Mouse (Mus musculus) lung, postnatal 0 days (tissue): Measurements from ENCODE around the gene Tmem121b. TPM values are rescaled to one million over a fixed set of nuclear protein-coding genes. Genes with fewer than 3 reads are reported as not detected.

Experiments
- ATAC-seq: fragments of 200-750 bp; cut with Nextera tagmentation; 2 replicates; pipeline ENCODE4 v1.8.0; 2017; ENCODE audit warnings: moderate library complexity
- DNase-seq: peaks from one replicate; pipeline ENCODE4 v3.0.0-alpha.2; 2016; ENCODE audit warnings: low spot score
- H3K27ac ChIP-seq: fragments of 300-500 bp; sonication (generic); 2 replicates; pipeline ENCODE4 v1.5.1; 2014; ENCODE audit warnings: antibody characterized with exemption, mild to moderate bottlenecking, low read length, mixed read lengths
- H3K27me3 ChIP-seq: fragments of 300-500 bp; sonication (generic); replicated peaks from 2 replicates; pipeline ENCODE4 v1.6.1; 2014; ENCODE audit warnings: low read length, mixed read lengths; ENCODE audit not compliant: insufficient read depth
- H3K36me3 ChIP-seq: fragments of 300-500 bp; sonication (generic); 2 replicates; pipeline ENCODE4 v1.6.1; 2014; ENCODE audit warnings: low read length, mixed read lengths; ENCODE audit not compliant: insufficient read depth
- H3K4me1 ChIP-seq: fragments of 300-500 bp; sonication (generic); 2 replicates; pipeline ENCODE4 v1.6.1; 2014; ENCODE audit warnings: antibody characterized with exemption, low read depth, low read length, mixed read lengths; ENCODE audit not compliant: insufficient read depth
- H3K4me2 ChIP-seq: fragments of 300-500 bp; sonication (generic); replicated peaks from 2 replicates; pipeline ENCODE4 v1.6.1; 2014; ENCODE audit warnings: low read depth, mild to moderate bottlenecking, low read length, moderate library complexity, mixed read lengths
- H3K4me3 ChIP-seq: fragments of 300-500 bp; sonication (generic); 2 replicates; pipeline ENCODE4 v1.5.1; 2014; ENCODE audit warnings: low read depth, low read length
- H3K9ac ChIP-seq: fragments of 300-500 bp; sonication (generic); replicated peaks from 2 replicates; pipeline ENCODE4 v1.6.1; 2014; ENCODE audit warnings: low read depth, mild to moderate bottlenecking
- H3K9me3 ChIP-seq: fragments of 300-500 bp; sonication (generic); 2 replicates; pipeline ENCODE4 v1.6.1; 2016; ENCODE audit warnings: low read length, mixed read lengths
- CTCF ChIP-seq: IDR thresholded peaks from 2 replicates; pipeline ENCODE4 v1.5.1; 2016; ENCODE audit warnings: antibody characterized with exemption, mild to moderate bottlenecking
- EP300 ChIP-seq: IDR thresholded peaks from 2 replicates; pipeline ENCODE4 v1.6.1; 2016; ENCODE audit warnings: antibody characterized with exemption, mild to moderate bottlenecking, control low read depth
- WGBS: fragments of 180-500 bp; shearing (Covaris S2); extraction: QIAGEN DNeasy Blood & Tissue Kit; methylation state at CpG from one replicate; pipeline ENCODE4 v1.1.7; 2014; 5-methylcytosine and 5-hydroxymethylcytosine counted together
- polyA plus RNA-seq: library from polyadenylated mRNA; unstranded; fragments of >200 nt; fragmentation: Nextera tagmentation; extraction: Ambion mirVana; gene quantifications from 2 replicates; pipeline ENCODE4 v1.2.1, GENCODE M21; 2015

Tmem121b gene
- 0.52 and 0.58 TPM in 2 replicates for polyA plus RNA-seq

DNA sequence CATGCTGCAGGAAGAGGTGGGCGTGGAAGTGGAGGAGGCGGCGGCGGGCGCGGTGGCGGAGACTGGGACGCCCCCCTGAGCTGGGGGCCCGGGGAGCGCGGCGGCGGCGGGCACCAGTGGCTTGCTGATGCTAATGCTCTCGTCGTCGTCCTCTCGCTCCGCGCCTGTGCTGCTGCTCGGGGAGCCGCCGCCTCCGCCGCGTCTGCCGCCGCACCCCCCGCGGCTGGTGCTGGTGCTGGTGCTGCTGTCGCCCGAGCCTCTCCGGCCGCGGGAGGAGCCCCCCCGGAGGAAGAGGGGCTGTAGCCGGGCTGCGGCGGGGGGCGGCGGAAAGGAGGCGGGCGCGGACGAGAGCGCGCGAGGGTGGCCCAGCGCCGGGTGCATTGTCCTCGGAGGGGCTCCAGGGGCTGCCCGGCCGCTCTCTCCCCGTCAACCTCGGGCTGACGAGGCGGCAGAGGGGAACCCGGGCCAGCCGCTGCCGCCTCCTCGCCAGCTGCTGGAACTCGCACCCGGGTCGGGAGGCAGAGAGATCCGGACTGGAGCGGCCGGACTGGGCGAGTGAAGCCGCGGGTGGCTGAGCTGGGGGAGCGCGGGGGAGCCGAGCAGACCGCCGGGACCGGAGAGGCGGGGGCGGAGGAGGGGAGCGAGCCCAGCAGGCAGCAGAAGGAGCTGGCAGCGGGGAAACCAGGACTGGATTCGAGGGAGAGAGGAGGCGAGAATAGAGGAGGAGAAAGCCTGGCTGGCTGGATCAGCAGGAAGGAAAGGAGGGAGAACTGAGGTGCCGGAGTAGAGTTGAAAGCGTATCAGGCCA lies at the start of gene Tmem121b:
Tmem121b (minus strand) TSS at position 434 of the 808 bp plus-strand sequence.
- Histone ChIP-seq H3K27ac (no peak within 1 kb of the TSS), H3K27me3 (peaks cover 25% of the 10 kb centered on the region), H3K9ac (0 out of 2 replicates have a peak within 1 kb of the TSS, but pooled peaks have one; percentile 23), H3K4me1 (no peaks in the 10 kb centered on the region; the same call in 1 of the 2 replicates), H3K4me3 (peak within 1 kb of the TSS; percentile 60), H3K4me2 (peak within 1 kb of the TSS; percentile 96), H3K36me3 (no peaks in the 10 kb centered on the region), H3K9me3 (no peaks in the 10 kb centered on the region)
- 1% methylated on average over 55 of the region's 84 CpGs for WGBS
- peak; percentile 80 for DNase-seq
- TF ChIP-seq EP300 (no peak), CTCF (no peak)
- peak; percentile 50 for ATAC-seq

GRCm38 (mm10) chr6:120542061-120542460 lies 48.5 kb upstream of the Tmem121b start:
- Histone ChIP-seq H3K4me3 (no peak overlapping the region), H3K4me1 (no peaks in the 10 kb centered on the region), H3K36me3 (no peaks in the 10 kb centered on the region), H3K27ac (no peak overlapping the region), H3K27me3 (no peaks in the 10 kb centered on the region), H3K4me2 (no peak overlapping the region), H3K9ac (no peak overlapping the region), H3K9me3 (no peaks in the 10 kb centered on the region)
- ATAC-seq (no peak), DNase-seq (peak; percentile 7)
- 11% methylated on average over 1 of the region's 1 CpGs for WGBS
- TF ChIP-seq EP300 (no peak), CTCF (peak; percentile 37; the same call in 1 of the 2 replicates)

DNA sequence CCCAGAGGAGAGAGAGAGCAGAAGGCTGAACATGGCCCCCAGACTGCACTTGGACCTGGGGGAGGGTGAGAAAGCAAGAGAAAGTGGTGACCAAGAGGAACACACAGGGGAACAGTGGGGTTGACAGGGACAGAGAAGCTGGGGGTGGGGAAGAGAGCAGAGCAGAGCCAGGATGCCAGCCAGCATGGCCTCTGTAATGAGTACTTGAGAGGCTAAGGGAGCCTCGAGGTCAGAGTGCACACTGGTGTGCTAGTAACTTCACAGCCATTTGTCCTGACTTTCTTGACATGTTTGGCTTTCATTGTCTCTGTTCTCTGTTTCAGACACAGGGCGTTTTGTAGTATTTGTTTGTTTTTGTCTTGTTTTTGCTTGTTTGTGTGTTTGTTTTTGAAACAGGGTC lies 47.8 kb upstream of the Tmem121b start:
- Histone ChIP-seq H3K4me2 (no peak overlapping the region), H3K4me3 (no peak overlapping the region), H3K9me3 (no peaks in the 10 kb centered on the region), H3K36me3 (no peaks in the 10 kb centered on the region), H3K27ac (no peak overlapping the region), H3K4me1 (no peaks in the 10 kb centered on the region), H3K9ac (no peak overlapping the region), H3K27me3 (no peaks in the 10 kb centered on the region)
- TF ChIP-seq EP300 (no peak), CTCF (no peak)
- 38% methylated on average over 2 of the region's 2 CpGs for WGBS
- no peak for ATAC-seq
- no peak for DNase-seq

GRCm38 (mm10) chr6:120539781-120540231 lies 46.2 kb upstream of the Tmem121b start:
- no peaks in the 10 kb centered on the region for H3K36me3 ChIP-seq
- peak; percentile 39 for ATAC-seq
- no peak overlapping the region for H3K4me3 ChIP-seq
- no peak overlapping the region for H3K4me2 ChIP-seq
- peak; percentile 18 for DNase-seq
- no peak overlapping the region for H3K9ac ChIP-seq
- H3K4me1 ChIP-seq: no peaks in the 10 kb centered on the region
- WGBS: 51% methylated on average over 10 of the region's 10 CpGs
- no peaks in the 10 kb centered on the region for H3K27me3 ChIP-seq
- H3K27ac ChIP-seq: no peak overlapping the region
- H3K9me3 ChIP-seq: no peaks in the 10 kb centered on the region
- TF ChIP-seq CTCF (no peak), EP300 (no peak)

GRCm38 (mm10) chr6:120539132-120539759 lies 45.6 kb upstream of the Tmem121b start:
- Histone ChIP-seq H3K9ac (no peak overlapping the region), H3K27ac (no peak overlapping the region), H3K9me3 (no peaks in the 10 kb centered on the region), H3K4me3 (peak overlapping the region; percentile 19; the same call in 1 of the 2 replicates), H3K4me2 (peak overlapping the region; percentile 51), H3K4me1 (no peaks in the 10 kb centered on the region), H3K36me3 (no peaks in the 10 kb centered on the region), H3K27me3 (no peaks in the 10 kb centered on the region)
- peak; percentile 90 for ATAC-seq
- peak; percentile 78 for DNase-seq
- 4% methylated on average over 16 of the region's 16 CpGs for WGBS
- no peak for TF ChIP-seq EP300
- peak; percentile 98 for TF ChIP-seq CTCF

DNA sequence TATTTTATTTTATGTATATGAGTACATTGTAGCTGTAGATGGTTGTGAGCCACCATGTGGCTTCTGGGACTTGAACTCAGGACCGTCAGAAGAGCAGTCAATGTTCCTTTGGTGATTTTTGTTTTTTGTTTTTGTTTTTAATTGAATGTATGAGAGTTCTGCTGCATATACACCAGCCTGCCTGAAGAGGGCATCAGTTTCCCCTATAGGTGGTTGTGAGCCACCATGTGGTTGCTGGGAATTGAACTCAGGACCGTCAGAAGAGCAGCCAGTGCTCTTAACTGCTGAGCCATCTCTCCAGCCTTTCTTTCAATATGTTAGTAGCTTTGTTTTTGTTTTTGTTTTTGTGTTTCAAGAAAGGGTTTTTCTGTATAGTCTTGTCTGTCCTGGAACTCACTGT lies 42.7 kb upstream of the Tmem121b start:
- Histone ChIP-seq H3K27ac (no peak overlapping the region), H3K36me3 (no peaks in the 10 kb centered on the region), H3K9ac (no peak overlapping the region), H3K4me2 (no peak overlapping the region), H3K4me1 (no peaks in the 10 kb centered on the region), H3K9me3 (no peaks in the 10 kb centered on the region), H3K4me3 (no peak overlapping the region), H3K27me3 (no peaks in the 10 kb centered on the region)
- WGBS: 83% methylated on average over 2 of the region's 2 CpGs
- TF ChIP-seq EP300 (no peak), CTCF (0 out of 2 replicates have a peak, but pooled peaks have one; percentile 13)
- no peak for DNase-seq
- no peak for ATAC-seq
